Mouse (Mus musculus): Measurements from ENCODE around the gene Sytl3. TPM values are rescaled to one million over a fixed set of nuclear protein-coding genes. Genes with fewer than 3 reads are reported as not detected.
A peak's percentile ranks its signal among the peaks of the same experiment; 100 is the strongest.

Gene Sytl3
- polyA plus RNA-seq, 3 experiments from 2014 or later: 2.5 to 23.6 (median 3.9) TPM

- ATAC-seq: no peak
Observed at GRCm38 (mm10) chr17:6780521-6781115, 121.7 kb downstream of the Sytl3 start.

- ATAC-seq: no peak
Observed at GRCm38 (mm10) chr17:6781273-6781672, 122.4 kb downstream of the Sytl3 start.

DNA sequence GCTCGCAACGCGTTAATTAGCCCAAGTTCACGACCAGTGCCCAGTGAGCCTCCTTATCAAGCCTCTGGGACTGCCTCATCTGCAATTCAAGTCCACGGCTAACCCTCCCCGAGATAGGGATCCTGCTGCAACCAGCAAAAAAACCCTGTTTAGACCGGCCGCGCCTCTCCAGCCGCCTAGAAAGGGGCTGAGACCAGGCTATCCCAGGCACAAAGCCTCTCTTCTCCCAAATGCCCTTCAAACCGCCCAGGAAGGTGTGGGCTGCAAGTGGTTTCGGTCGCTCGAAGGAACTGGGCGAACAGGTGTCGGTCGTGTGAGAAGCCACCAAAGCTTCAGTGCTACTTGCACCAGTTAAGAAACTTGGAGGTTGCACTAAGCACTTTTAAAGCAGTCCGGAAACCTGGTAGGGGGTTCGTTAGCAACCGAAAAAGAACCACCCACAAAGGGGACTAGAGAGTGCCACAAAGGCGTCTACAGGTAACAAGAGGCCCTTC, 123.2 kb downstream of the Sytl3 start:
- peak; percentile 5 for ATAC-seq

GRCm38 (mm10) chr17:6782611-6783005, 123.7 kb downstream of the Sytl3 start, which contains the start of gene Ezr:
Ezr (minus strand) TSS chr17:6782784.
- ATAC-seq: peak; percentile 60

GRCm38 (mm10) chr17:6783006-6783661, 124.2 kb downstream of the Sytl3 start:
- peak; percentile 2 for ATAC-seq

DNA sequence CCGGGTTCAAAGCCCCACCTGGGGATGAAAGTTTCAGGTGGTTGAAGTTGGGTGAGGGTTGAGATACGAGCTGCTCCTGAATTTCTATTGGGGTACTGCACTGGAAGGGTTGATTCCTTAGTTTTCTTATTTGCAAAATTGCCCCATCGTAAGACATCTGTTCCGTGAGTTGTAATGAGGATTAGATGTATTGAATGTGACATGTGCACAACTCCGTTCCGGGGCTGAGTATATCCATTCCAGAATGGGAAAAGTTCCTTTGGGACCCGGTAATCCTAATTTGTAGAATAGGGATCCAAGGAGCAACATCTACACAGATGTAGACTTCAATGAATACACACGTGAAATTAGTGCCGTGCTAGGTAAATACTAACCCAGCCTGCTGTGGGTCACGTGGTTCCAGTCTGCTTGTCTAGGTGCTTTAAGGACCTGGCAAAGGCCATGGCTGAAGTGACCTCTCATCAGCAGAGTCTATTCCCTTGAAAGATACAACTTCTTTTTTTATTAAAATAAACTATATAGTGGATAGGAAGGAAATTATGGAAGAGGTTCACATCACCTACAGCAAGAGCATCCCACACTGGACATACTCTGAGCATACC, 125.0 kb downstream of the Sytl3 start:
- no peak for ATAC-seq

GRCm38 (mm10) chr17:6787241-6787640, 128.3 kb downstream of the Sytl3 start:
- ATAC-seq: no peak

Other genes with a start within 250 kb of the Sytl3 start
- gene Dynlt1b, start 229.0 kb upstream of the Sytl3 start, polyA plus RNA-seq (2017; shearing (Covaris generic)): 100 to 1,000 TPM; 120 to 197 (median 161) TPM
- 10 to 100 TPM; 20.9 to 51.8 (median 47.6) TPM for gene Dynlt1c, start 57.4 kb upstream of the Sytl3 start, polyA plus RNA-seq (2017; shearing (Covaris generic))
- gene Dynlt1f, start 3.2 kb upstream of the Sytl3 start, polyA plus RNA-seq (2017; shearing (Covaris generic)): 100 to 1,000 TPM in 1 of 3 experiments, 10 to 100 TPM in 2; 70.8 to 107 (median 72.0) TPM
- 100 to 1,000 TPM; 111 to 138 (median 117) TPM for gene Ezr, start 123.7 kb downstream of the Sytl3 start, polyA plus RNA-seq (2017; shearing (Covaris generic))

Data from inflammation-experienced regulatory T-cells, adult 6 months (primary cell).